Mouse (Mus musculus): ENCODE data around the gene Pomt1.

DNA sequence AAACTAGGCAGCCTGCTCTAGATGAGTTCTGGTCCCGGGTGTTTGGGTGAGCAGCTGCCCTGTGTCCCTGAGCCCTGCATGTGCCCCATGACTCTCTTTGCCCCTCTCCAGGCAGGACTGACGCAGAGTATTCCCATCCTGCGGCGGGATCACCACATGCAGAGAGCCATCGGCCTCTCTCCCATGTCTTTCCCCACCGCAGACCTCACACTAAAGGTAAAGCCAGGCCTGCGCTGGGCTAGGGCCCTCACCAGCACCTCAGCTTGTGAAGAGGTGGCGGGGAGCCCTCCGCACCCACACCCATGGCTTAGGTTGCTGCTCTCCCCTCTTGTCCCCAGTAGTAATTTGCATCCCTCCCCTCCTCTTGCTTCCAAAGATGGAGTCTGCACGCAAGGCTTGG lies 15.4 kb upstream of the Pomt1 start:
- TF ChIP-seq CTCF (IDR thresholded peaks at IDR 0.05; ENCODE audit: low read depth): no peak
- no peak for TF ChIP-seq EP300 (IDR thresholded peaks at IDR 0.05; ENCODE audit: low read depth)
